Comparison of ENCODE assay signal across 12 mouse cellular contexts in the genomic region with DNA sequence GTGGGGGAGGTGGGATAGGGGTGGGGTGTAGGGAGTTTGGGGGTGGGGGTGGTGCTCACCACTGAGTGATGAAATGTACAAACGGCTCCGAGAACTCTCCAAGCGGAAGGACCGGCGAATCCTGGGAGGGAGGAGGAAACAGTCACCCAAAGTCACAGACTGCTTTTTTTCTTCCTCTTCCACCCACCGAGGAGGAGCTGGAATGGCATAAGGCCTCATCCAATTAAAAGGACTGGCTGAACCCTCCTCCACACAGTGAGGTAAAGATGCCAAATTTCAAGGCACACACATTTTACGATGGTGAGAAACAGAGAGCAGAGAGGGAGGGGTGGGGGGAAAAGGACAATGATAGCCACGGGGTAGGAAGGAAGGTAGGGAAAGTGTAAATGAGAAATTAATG. TPM values are rescaled to one million over a fixed set of nuclear protein-coding genes. Genes with fewer than 3 reads are reported as not detected.
DNase-seq lines count a peak whose midpoint lies in the region; ATAC-seq and TF ChIP-seq lines count a peak whose summit lies in the region.
"Had no signal": no experiment of that assay in that cellular context is flagged by ENCODE, and none has a peak within 500 bp of the region (broad histone marks: within the 10 kb centered on the region; RNA-seq: fewer than 3 reads in every experiment).

No protein-coding gene starts in this region.

- ATAC-seq in heart, embryonic 12.5 days (ENCODE audit: insufficient number of reproducible peaks, low FRiP score) = no peak
- ATAC-seq in lung, embryonic 16.5 days (ENCODE audit: low read depth) = no peak
- ATAC-seq in inflammation-experienced regulatory T-cells, adult 6 months = no peak
- ATAC-seq: midbrain, embryonic 16.5 days had no signal

- H3K9me3 ChIP-seq in heart, embryonic 12.5 days (replicated peaks) = peaks cover 4% of the 10 kb centered on the region
- no peaks in the 10 kb centered on the region for H3K9me3 ChIP-seq in lung, embryonic 16.5 days (ENCODE audit: control insufficient read depth, low read length)

- H3K4me2 ChIP-seq in heart, embryonic 12.5 days = peak overlapping the region; percentile 47
- peak overlapping the region; percentile 8; the same call in 1 of the 2 replicates for H3K4me2 ChIP-seq in lung, embryonic 16.5 days (ENCODE audit: low read depth, low read length)

- peaks cover 54% of the 10 kb centered on the region for H3K4me1 ChIP-seq in heart, embryonic 12.5 days (replicated peaks)
- peaks cover 7% of the 10 kb centered on the region; the same call in 1 of the 2 replicates for H3K4me1 ChIP-seq in lung, embryonic 16.5 days (replicated peaks; ENCODE audit: control insufficient read depth, insufficient read depth, low read length)
- 0 out of 2 replicates have a peak, but pooled peaks cover 2% of the 10 kb centered on the region for H3K4me1 ChIP-seq in embryonic fibroblast, embryonic 13.5 days (ENCODE audit: control insufficient read depth, insufficient read depth, low read length)

- H3K27ac ChIP-seq in heart, embryonic 12.5 days (ENCODE audit: poor library complexity, severe bottlenecking) = no peak overlapping the region
- H3K27ac ChIP-seq in lung, embryonic 16.5 days (ENCODE audit: low read length) = no peak overlapping the region
- H3K27ac ChIP-seq in embryonic fibroblast, embryonic 13.5 days (ENCODE audit: insufficient read depth, low read length) = no peak overlapping the region

- no peak overlapping the region for H3K9ac ChIP-seq in heart, embryonic 12.5 days
- H3K9ac ChIP-seq in lung, embryonic 16.5 days (ENCODE audit: low read length) = no peak overlapping the region

- no peak for TF ChIP-seq CTCF in embryonic fibroblast, embryonic 13.5 days (IDR thresholded peaks at IDR 0.05; ENCODE audit: borderline replicate concordance, insufficient read depth, low read length)

- DNase-seq in heart, postnatal 14 days = no peak
- DNase-seq in lung, postnatal 25 days (ENCODE audit: low spot score) = no peak
- peak; percentile 8 for DNase-seq in layer of hippocampus, adult 9-10 months (ENCODE audit: low spot score)
- DNase-seq in c-Kit-positive CD71-positive TER-119-positive erythroid progenitor cells, embryonic 14.5 days (ENCODE audit: low spot score) = no peak
- DNase-seq: adrenal gland, postnatal 25 days had no signal

- no peaks in the 10 kb centered on the region for H3K27me3 ChIP-seq in heart, embryonic 12.5 days (replicated peaks)
- no peaks in the 10 kb centered on the region for H3K27me3 ChIP-seq in lung, embryonic 16.5 days (ENCODE audit: control insufficient read depth, insufficient read depth, low read depth, low read length)
- H3K27me3 ChIP-seq: CH12.LX had no signal

- H3K36me3 ChIP-seq in heart, embryonic 12.5 days = peaks cover 20% of the 10 kb centered on the region
- peaks cover 5% of the 10 kb centered on the region; the same call in 1 of the 2 replicates for H3K36me3 ChIP-seq in lung, embryonic 16.5 days (ENCODE audit: control insufficient read depth, insufficient read depth, low read length)

- peak overlapping the region; percentile 11; the same call in 1 of the 2 replicates for H3K4me3 ChIP-seq in heart, embryonic 12.5 days
- no peak overlapping the region for H3K4me3 ChIP-seq in lung, embryonic 16.5 days (ENCODE audit: low read length)
- peak overlapping the region; percentile 17; the same call in 1 of the 2 replicates for H3K4me3 ChIP-seq in embryonic fibroblast, embryonic 13.5 days (ENCODE audit: insufficient read depth, low read length)
- H3K4me3 ChIP-seq: erythroblast, embryonic 14.5 days had no signal

- no peak for TF ChIP-seq POLR2A in embryonic fibroblast, embryonic 13.5 days (IDR thresholded peaks at IDR 0.05; ENCODE audit: low read depth, low read length)

- intact Hi-C loops in heart, postnatal 14 days (cut with DNase I) = no loop called here

- 9% methylated on average over 8 of the region's 8 CpGs for WGBS in heart, embryonic 12.5 days
- WGBS in lung, embryonic 16.5 days = 15% methylated on average over 8 of the region's 8 CpGs

RNA-seq across cellular contexts. Expression of gene Skor1, which starts 48.5 kb away (rescaled TPM):
- polyA plus RNA-seq in heart, embryonic 12.5 days (2016; fragmentation: Nextera tagmentation; extraction: Ambion mirVana) = not detected in 2 replicates
- total RNA-seq in heart, postnatal 14 days (2021) = not detected
- polyA plus RNA-seq in lung, embryonic 16.5 days (2015; fragmentation: Nextera tagmentation; extraction: Ambion mirVana) = 0.09 TPM in 1 of 2 replicates, not detected in the other
- polyA plus RNA-seq in embryonic fibroblast, embryonic 13.5 days (2011; ENCODE audit: insufficient read length, low read depth, missing spikeins) = not detected in 2 replicates
- not detected for polyA plus RNA-seq in inflammation-experienced regulatory T-cells, adult 6 months (2017; shearing (Covaris generic))
- total RNA-seq: CH12.LX had no signal
